Mouse (Mus musculus) erythroblast, adult 5-6 weeks (primary cell): ENCODE measurements around the gene Rpl22. TPM values are rescaled to one million over a fixed set of nuclear protein-coding genes. Genes with fewer than 3 reads are reported as not detected.

Source experiments
- ATAC-seq: replicated peaks from 2 replicates; pipeline ENCODE4 v1.8.0; 2016; ENCODE audit warnings: moderate number of reproducible peaks, mild to moderate bottlenecking, moderate TSS enrichment, inconsistent platforms; ENCODE audit not compliant: poor library complexity, low FRiP score, severe bottlenecking
- total RNA-seq, 2 experiments: library from RNA; stranded (forward) in 1 of 2; stranded (reverse) in 1 of 2; fragments of 150-400 nt in 1 of 2; fragments of 200-764, 138-1000 nt in 1 of 2; gene quantifications; 2 replicates each; pipeline versions ENCODE4 v1.2.3 to v1.2.4; 2015 to 2017; ENCODE audit warnings: low replicate concordance in 2 of 2

Rpl22 gene
- total RNA-seq, 2 experiments from 2014 or later: 331 to 340 TPM

DNA sequence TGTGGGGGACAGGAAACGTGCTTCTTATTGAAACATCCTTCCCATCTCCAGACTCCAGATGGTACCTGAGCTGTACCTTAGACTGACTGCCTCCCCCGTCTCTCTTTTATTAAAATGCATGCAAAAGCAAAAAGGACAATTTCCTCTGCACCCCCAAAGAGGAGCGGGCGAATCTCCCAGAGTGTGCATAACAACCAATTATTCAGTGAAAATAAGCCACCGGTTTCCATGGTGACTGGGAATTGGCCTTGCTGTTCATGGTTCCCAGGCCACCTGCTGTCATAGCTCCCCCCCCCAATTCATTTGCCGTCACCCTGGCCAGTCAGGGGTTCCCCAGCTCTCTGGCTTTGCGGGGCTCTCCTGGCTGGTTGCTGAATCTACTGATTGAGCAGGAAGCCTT, 39.7 kb downstream of the Rpl22 start:
- ATAC-seq: no peak

DNA sequence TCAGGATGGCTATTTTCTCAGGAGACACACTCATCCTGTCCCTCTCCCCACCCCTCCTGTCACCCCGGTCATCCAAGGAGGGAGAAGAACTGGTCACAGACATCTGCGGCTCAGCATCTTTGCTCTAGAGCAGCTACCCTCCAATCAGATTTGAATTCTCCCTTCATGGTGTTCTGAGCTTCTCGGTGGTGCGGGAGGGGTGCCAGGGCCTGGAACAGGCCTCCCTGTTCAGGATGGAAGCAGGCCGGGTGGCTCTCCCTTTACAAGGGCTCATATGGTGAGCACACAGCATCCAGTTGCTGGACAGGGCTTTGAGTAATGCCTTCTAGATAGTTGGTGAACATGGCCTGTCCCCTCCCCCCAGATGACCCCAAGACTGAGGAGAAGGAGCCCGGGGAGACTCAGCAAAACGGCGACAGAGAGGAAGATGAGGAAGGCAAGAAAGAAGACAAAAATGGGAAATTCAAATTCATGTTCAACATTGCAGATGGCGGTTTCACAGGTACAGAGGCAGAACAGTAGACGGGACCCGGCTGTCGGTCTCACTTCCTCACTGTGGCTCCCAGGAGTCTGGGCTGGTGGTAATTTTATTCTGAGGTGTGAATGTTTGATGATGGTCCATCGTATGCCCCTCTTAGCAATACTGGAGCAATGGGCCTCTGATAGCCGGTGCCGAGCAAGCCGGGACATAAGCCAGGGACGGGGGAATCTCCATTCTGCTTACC, 57.1 kb downstream of the Rpl22 start:
- ATAC-seq: no peak

Other genes with a start within 250 kb of the Rpl22 start
- gene Tnfrsf25, start 209.8 kb upstream of the Rpl22 start, total RNA-seq (2015; ENCODE audit: low replicate concordance): not detected in 2 replicates
- not detected in 2 replicates for gene Tnfrsf25, start 209.8 kb upstream of the Rpl22 start, total RNA-seq (2017; ENCODE audit: low replicate concordance)
- not detected in 2 replicates for gene Espn, start 173.4 kb upstream of the Rpl22 start, total RNA-seq (2015; ENCODE audit: low replicate concordance)
- gene Espn, start 173.4 kb upstream of the Rpl22 start, total RNA-seq (2017; ENCODE audit: low replicate concordance): 0.34 and 0.42 TPM in 2 replicates
- gene Hes2, start 166.9 kb upstream of the Rpl22 start, total RNA-seq (2015; ENCODE audit: low replicate concordance): not detected in 2 replicates
- not detected in 2 replicates for gene Hes2, start 166.9 kb upstream of the Rpl22 start, total RNA-seq (2017; ENCODE audit: low replicate concordance)
- 15.3 and 19.4 TPM in 2 replicates for gene Acot7, start 147.6 kb upstream of the Rpl22 start, total RNA-seq (2015; ENCODE audit: low replicate concordance)
- 5.2 and 9.7 TPM in 2 replicates for gene Acot7, start 147.6 kb upstream of the Rpl22 start, total RNA-seq (2017; ENCODE audit: low replicate concordance)
- gene Gpr153, start 51.5 kb upstream of the Rpl22 start, total RNA-seq (2015; ENCODE audit: low replicate concordance): not detected in 2 replicates
- gene Gpr153, start 51.5 kb upstream of the Rpl22 start, total RNA-seq (2017; ENCODE audit: low replicate concordance): 0.28 TPM in 1 of 2 replicates, not detected in the other
- not detected in 2 replicates for gene Hes3, start 34.1 kb upstream of the Rpl22 start, total RNA-seq (2015; ENCODE audit: low replicate concordance)
- not detected in 2 replicates for gene Hes3, start 34.1 kb upstream of the Rpl22 start, total RNA-seq (2017; ENCODE audit: low replicate concordance)
- gene Icmt, start 28.5 kb upstream of the Rpl22 start, total RNA-seq (2015; ENCODE audit: low replicate concordance): 3.7 and 6.5 TPM in 2 replicates
- 4.6 and 5.8 TPM in 2 replicates for gene Icmt, start 28.5 kb upstream of the Rpl22 start, total RNA-seq (2017; ENCODE audit: low replicate concordance)
- gene Rnf207, start 6.7 kb upstream of the Rpl22 start, total RNA-seq (2015; ENCODE audit: low replicate concordance): 0.19 TPM in 1 of 2 replicates, not detected in the other
- gene Rnf207, start 6.7 kb upstream of the Rpl22 start, total RNA-seq (2017; ENCODE audit: low replicate concordance): not detected in 2 replicates
- not detected in 2 replicates for gene Chd5, start 12.9 kb downstream of the Rpl22 start, total RNA-seq (2015; ENCODE audit: low replicate concordance)
- gene Chd5, start 12.9 kb downstream of the Rpl22 start, total RNA-seq (2017; ENCODE audit: low replicate concordance): 0.09 TPM in 1 of 2 replicates, not detected in the other
- gene Nphp4, start 151.0 kb downstream of the Rpl22 start, total RNA-seq (2015; ENCODE audit: low replicate concordance): not detected in 2 replicates
- gene Nphp4, start 151.0 kb downstream of the Rpl22 start, total RNA-seq (2017; ENCODE audit: low replicate concordance): 0.34 TPM in 1 of 2 replicates, not detected in the other
- gene Kcnab2, start 152.1 kb downstream of the Rpl22 start, total RNA-seq (2015; ENCODE audit: low replicate concordance): 9.2 and 13.6 TPM in 2 replicates
- 7.4 and 12.1 TPM in 2 replicates for gene Kcnab2, start 152.1 kb downstream of the Rpl22 start, total RNA-seq (2017; ENCODE audit: low replicate concordance)